Mouse (Mus musculus) stomach, embryonic 16.5 days (tissue): ENCODE measurements around the gene Tspan11. TPM values are rescaled to one million over a fixed set of nuclear protein-coding genes. Genes with fewer than 3 reads are reported as not detected.
A peak's percentile ranks its signal among the peaks of the same experiment; 100 is the strongest.

ENCODE experiments used
- ATAC-seq: fragments of 200-750 bp; cut with Nextera tagmentation; 2 replicates; pipeline ENCODE4 v1.8.0; 2017; ENCODE audit warnings: moderate number of reproducible peaks, moderate TSS enrichment; ENCODE audit not compliant: insufficient read depth, low FRiP score
- H3K27ac ChIP-seq: fragments of 300-500 bp; sonication (generic); 2 replicates; pipeline ENCODE4 v1.5.1; 2014; ENCODE audit warnings: low read length
- H3K27me3 ChIP-seq: fragments of 300-500 bp; sonication (generic); 2 replicates; pipeline ENCODE4 v1.6.1; 2014; ENCODE audit warnings: low read length, control low read depth, mixed read lengths; ENCODE audit not compliant: control insufficient read depth, insufficient read depth
- H3K36me3 ChIP-seq: fragments of 300-500 bp; sonication (generic); 2 replicates; pipeline ENCODE4 v1.6.1; 2014; ENCODE audit warnings: low read length; ENCODE audit not compliant: control insufficient read depth, insufficient read depth
- H3K4me1 ChIP-seq: fragments of 300-500 bp; sonication (generic); 2 replicates; pipeline ENCODE4 v1.6.1; 2014; ENCODE audit warnings: low read length, control low read depth, mixed read lengths; ENCODE audit not compliant: control insufficient read depth, insufficient read depth
- H3K4me2 ChIP-seq: fragments of 300-500 bp; sonication (generic); 2 replicates; pipeline ENCODE4 v1.6.1; 2014; ENCODE audit warnings: low read depth, low read length, mixed read lengths
- H3K4me3 ChIP-seq: fragments of 300-500 bp; sonication (generic); replicated peaks from 2 replicates; pipeline ENCODE4 v1.5.1; 2014; ENCODE audit warnings: mild to moderate bottlenecking, low read length
- H3K9ac ChIP-seq: fragments of 300-500 bp; sonication (generic); 2 replicates; pipeline ENCODE4 v1.6.1; 2014; ENCODE audit warnings: low read length
- H3K9me3 ChIP-seq: fragments of 300-500 bp; sonication (generic); replicated peaks from 2 replicates; pipeline ENCODE4 v1.6.1; 2016; ENCODE audit warnings: low read length, control low read depth; ENCODE audit not compliant: control insufficient read depth
- WGBS: fragments of 180-500 bp; shearing (Covaris S2); extraction: QIAGEN DNeasy Blood & Tissue Kit; methylation state at CpG from one replicate; pipeline ENCODE4 v1.1.7; 2014; 5-methylcytosine and 5-hydroxymethylcytosine counted together
- polyA plus RNA-seq: library from polyadenylated mRNA; unstranded; fragments of >200 nt; fragmentation: Nextera tagmentation; extraction: Ambion mirVana; gene quantifications from 2 replicates; pipeline ENCODE4 v1.2.1, GENCODE M21; 2015

Gene Tspan11
- polyA plus RNA-seq, 1 experiment from 2014 or later: 4.1 TPM

- no peak overlapping the region for H3K4me3 ChIP-seq
- no peak overlapping the region for H3K9ac ChIP-seq
- H3K4me1 ChIP-seq: peaks cover 6% of the 10 kb centered on the region; the same call in 1 of the 2 replicates
- WGBS: 87% methylated on average over 5 of the region's 5 CpGs
- no peaks in the 10 kb centered on the region for H3K36me3 ChIP-seq
- no peak for ATAC-seq
- H3K9me3 ChIP-seq: no peaks in the 10 kb centered on the region
- H3K27me3 ChIP-seq: no peaks in the 10 kb centered on the region
- H3K4me2 ChIP-seq: no peak overlapping the region
- no peak overlapping the region for H3K27ac ChIP-seq
These were observed 46.5 kb downstream of the Tspan11 start for GRCm38 (mm10) chr6:127933841-127934240.

- H3K27ac ChIP-seq: no peak overlapping the region
- H3K4me3 ChIP-seq: no peak overlapping the region
These were observed 47.7 kb downstream of the Tspan11 start for GRCm38 (mm10) chr6:127935105-127935504.

GRCm38 (mm10) chr6:127942421-127942820, 55.0 kb downstream of the Tspan11 start:
- no peak overlapping the region for H3K9ac ChIP-seq
- H3K36me3 ChIP-seq: no peaks in the 10 kb centered on the region
- no peak overlapping the region for H3K4me3 ChIP-seq
- no peak overlapping the region for H3K27ac ChIP-seq
- no peaks in the 10 kb centered on the region for H3K9me3 ChIP-seq
- H3K27me3 ChIP-seq: no peaks in the 10 kb centered on the region
- H3K4me2 ChIP-seq: no peak overlapping the region
- no peaks in the 10 kb centered on the region for H3K4me1 ChIP-seq
- WGBS: 86% methylated on average over 8 of the region's 8 CpGs
- no peak for ATAC-seq

More at GRCm38 (mm10) chr6:127935105-127935504, 47.7 kb downstream of the Tspan11 start:
- ATAC-seq: no peak
- Histone ChIP-seq H3K9me3 (no peaks in the 10 kb centered on the region), H3K4me1 (peaks cover 6% of the 10 kb centered on the region; the same call in 1 of the 2 replicates), H3K27me3 (no peaks in the 10 kb centered on the region), H3K9ac (no peak overlapping the region), H3K4me2 (no peak overlapping the region), H3K36me3 (no peaks in the 10 kb centered on the region)
- WGBS: 80% methylated on average over 3 of the region's 3 CpGs

- no peaks in the 10 kb centered on the region for H3K27me3 ChIP-seq
- no peaks in the 10 kb centered on the region for H3K36me3 ChIP-seq
- peak; percentile 54; the same call in 1 of the 2 replicates for ATAC-seq
- no peaks in the 10 kb centered on the region for H3K4me1 ChIP-seq
- no peak overlapping the region for H3K9ac ChIP-seq
- H3K9me3 ChIP-seq: no peaks in the 10 kb centered on the region
- no peak overlapping the region for H3K4me3 ChIP-seq
- H3K4me2 ChIP-seq: no peak overlapping the region
- no peak overlapping the region for H3K27ac ChIP-seq
- WGBS: 54% methylated on average over 9 of the region's 9 CpGs
These were observed 58.3 kb downstream of the Tspan11 start for GRCm38 (mm10) chr6:127945725-127946124.

- WGBS: 78% methylated on average over 9 of the region's 9 CpGs
- Histone ChIP-seq H3K36me3 (no peaks in the 10 kb centered on the region), H3K27ac (no peak overlapping the region), H3K9me3 (no peaks in the 10 kb centered on the region), H3K9ac (no peak overlapping the region), H3K4me3 (no peak overlapping the region), H3K27me3 (no peaks in the 10 kb centered on the region), H3K4me2 (no peak overlapping the region), H3K4me1 (no peaks in the 10 kb centered on the region)
- ATAC-seq: no peak
These were observed 61.3 kb downstream of the Tspan11 start for GRCm38 (mm10) chr6:127948656-127949055.

- Histone ChIP-seq H3K4me1 (no peaks in the 10 kb centered on the region), H3K36me3 (no peaks in the 10 kb centered on the region), H3K27me3 (no peaks in the 10 kb centered on the region), H3K4me2 (no peak overlapping the region), H3K9ac (no peak overlapping the region), H3K27ac (no peak overlapping the region), H3K9me3 (no peaks in the 10 kb centered on the region), H3K4me3 (no peak overlapping the region)
- no peak for ATAC-seq
- WGBS: 85% methylated on average over 7 of the region's 7 CpGs
These were observed 62.5 kb downstream of the Tspan11 start for GRCm38 (mm10) chr6:127949885-127950284.

- whole genome bisulfite sequencing: 72% methylated on average over 4 of the region's 4 CpGs
- Histone ChIP-seq H3K4me3 (no peak overlapping the region), H3K4me2 (no peak overlapping the region), H3K4me1 (no peaks in the 10 kb centered on the region), H3K9me3 (no peaks in the 10 kb centered on the region), H3K27me3 (no peaks in the 10 kb centered on the region), H3K36me3 (no peaks in the 10 kb centered on the region), H3K27ac (no peak overlapping the region), H3K9ac (no peak overlapping the region; the same call in 1 of the 2 replicates)
- ATAC-seq: no peak
These were observed 65.7 kb downstream of the Tspan11 start for GRCm38 (mm10) chr6:127953071-127953470.

- no peaks in the 10 kb centered on the region for H3K9me3 ChIP-seq
- H3K4me3 ChIP-seq: no peak overlapping the region
- no peaks in the 10 kb centered on the region for H3K36me3 ChIP-seq
- no peak for ATAC-seq
- H3K27ac ChIP-seq: no peak overlapping the region
- H3K9ac ChIP-seq: no peak overlapping the region
- no peaks in the 10 kb centered on the region for H3K4me1 ChIP-seq
- WGBS: 73% methylated on average over 5 of the region's 5 CpGs
- no peak overlapping the region for H3K4me2 ChIP-seq
- no peaks in the 10 kb centered on the region for H3K27me3 ChIP-seq
These were observed 68.8 kb downstream of the Tspan11 start for GRCm38 (mm10) chr6:127956172-127956571.

GRCm38 (mm10) chr6:127960203-127960602, 72.8 kb downstream of the Tspan11 start:
- no peak overlapping the region for H3K4me2 ChIP-seq
- WGBS: 91% methylated on average over 1 of the region's 1 CpGs
- 0 out of 2 replicates have a peak, but pooled peaks cover 4% of the 10 kb centered on the region for H3K36me3 ChIP-seq
- no peaks in the 10 kb centered on the region for H3K4me1 ChIP-seq
- no peak overlapping the region for H3K27ac ChIP-seq
- no peak for ATAC-seq
- H3K27me3 ChIP-seq: no peaks in the 10 kb centered on the region
- no peak overlapping the region for H3K4me3 ChIP-seq
- H3K9me3 ChIP-seq: no peaks in the 10 kb centered on the region
- H3K9ac ChIP-seq: no peak overlapping the region
